Mouse (Mus musculus): Measurements from ENCODE around the gene Setd2. TPM values are rescaled to one million over a fixed set of nuclear protein-coding genes. Genes with fewer than 3 reads are reported as not detected.

The Setd2 gene
- polyA plus RNA-seq, 1 experiment from 2014 or later, result 33.7 TPM

GRCm38 (mm10) chr9:110641006-110641405 lies 108.6 kb downstream of the Setd2 start:
- H3K27me3 ChIP-seq, result no peaks in the 10 kb centered on the region
- WGBS, result 78% methylated on average over 5 of the region's 5 CpGs
- no peak overlapping the region for H3K9ac ChIP-seq
- H3K27ac ChIP-seq (replicated peaks), result no peak overlapping the region
- no peak overlapping the region for H3K4me2 ChIP-seq (replicated peaks)
- 0 out of 2 replicates have a peak, but pooled peaks cover 3% of the 10 kb centered on the region for H3K36me3 ChIP-seq
- no peaks in the 10 kb centered on the region for H3K9me3 ChIP-seq (replicated peaks)
- no peak for ATAC-seq (ENCODE audit: insufficient number of reproducible peaks, low FRiP score, low TSS enrichment, low read depth)
- no peaks in the 10 kb centered on the region for H3K4me1 ChIP-seq
- no peak overlapping the region for H3K4me3 ChIP-seq (replicated peaks)

GRCm38 (mm10) chr9:110642812-110643524 lies 110.6 kb downstream of the Setd2 start:
- H3K27ac ChIP-seq (replicated peaks), result no peak overlapping the region
- H3K4me3 ChIP-seq (replicated peaks), result no peak overlapping the region
- H3K9me3 ChIP-seq (replicated peaks), result no peaks in the 10 kb centered on the region
- no peaks in the 10 kb centered on the region for H3K4me1 ChIP-seq
- H3K27me3 ChIP-seq, result no peaks in the 10 kb centered on the region
- WGBS, result 47% methylated on average over 5 of the region's 5 CpGs
- H3K9ac ChIP-seq, result no peak overlapping the region
- no peak overlapping the region for H3K4me2 ChIP-seq (replicated peaks)
- no peak for ATAC-seq (ENCODE audit: insufficient number of reproducible peaks, low FRiP score, low TSS enrichment, low read depth)
- 0 out of 2 replicates have a peak, but pooled peaks cover 3% of the 10 kb centered on the region for H3K36me3 ChIP-seq

GRCm38 (mm10) chr9:110643787-110644186 lies 111.4 kb downstream of the Setd2 start:
- H3K27ac ChIP-seq (replicated peaks), result no peak overlapping the region
- H3K4me3 ChIP-seq (replicated peaks), result no peak overlapping the region
- no peak for ATAC-seq (ENCODE audit: insufficient number of reproducible peaks, low FRiP score, low TSS enrichment, low read depth)
- H3K4me1 ChIP-seq, result no peaks in the 10 kb centered on the region
- no peaks in the 10 kb centered on the region for H3K9me3 ChIP-seq (replicated peaks)
- no peaks in the 10 kb centered on the region for H3K36me3 ChIP-seq
- H3K27me3 ChIP-seq, result no peaks in the 10 kb centered on the region
- no peak overlapping the region for H3K4me2 ChIP-seq (replicated peaks)
- WGBS, result 55% methylated on average over 9 of the region's 9 CpGs
- no peak overlapping the region for H3K9ac ChIP-seq

- Histone ChIP-seq H3K4me3 (replicated peaks) (no peak overlapping the region), H3K9ac (no peak overlapping the region), H3K9me3 (replicated peaks) (no peaks in the 10 kb centered on the region), H3K4me2 (replicated peaks) (no peak overlapping the region), H3K36me3 (no peaks in the 10 kb centered on the region), H3K27ac (replicated peaks) (no peak overlapping the region), H3K4me1 (no peaks in the 10 kb centered on the region), H3K27me3 (no peaks in the 10 kb centered on the region)
- WGBS, result 77% methylated on average over 10 of the region's 10 CpGs
- no peak for ATAC-seq (ENCODE audit: insufficient number of reproducible peaks, low FRiP score, low TSS enrichment, low read depth)
These were observed 111.9 kb downstream of the Setd2 start for GRCm38 (mm10) chr9:110644295-110644694.

GRCm38 (mm10) chr9:110645219-110645618 lies 112.8 kb downstream of the Setd2 start:
- WGBS, result 73% methylated on average over 9 of the region's 9 CpGs
- H3K27me3 ChIP-seq, result no peaks in the 10 kb centered on the region
- no peak for ATAC-seq (ENCODE audit: insufficient number of reproducible peaks, low FRiP score, low TSS enrichment, low read depth)
- H3K4me1 ChIP-seq, result no peaks in the 10 kb centered on the region
- H3K4me3 ChIP-seq (replicated peaks), result no peak overlapping the region
- H3K9me3 ChIP-seq (replicated peaks), result no peaks in the 10 kb centered on the region
- no peak overlapping the region for H3K9ac ChIP-seq
- no peaks in the 10 kb centered on the region for H3K36me3 ChIP-seq
- H3K4me2 ChIP-seq (replicated peaks), result no peak overlapping the region
- H3K27ac ChIP-seq (replicated peaks), result no peak overlapping the region

- Histone ChIP-seq H3K27ac (replicated peaks) (no peak overlapping the region), H3K4me1 (peaks cover 30% of the 10 kb centered on the region), H3K9ac (no peak overlapping the region), H3K4me3 (replicated peaks) (no peak overlapping the region), H3K27me3 (peaks cover 37% of the 10 kb centered on the region), H3K36me3 (no peaks in the 10 kb centered on the region), H3K4me2 (replicated peaks) (no peak overlapping the region), H3K9me3 (replicated peaks) (no peaks in the 10 kb centered on the region)
- ATAC-seq (ENCODE audit: insufficient number of reproducible peaks, low FRiP score, low TSS enrichment, low read depth), result no peak
These were observed 117.4 kb downstream of the Setd2 start for GRCm38 (mm10) chr9:110649775-110650174.

- Histone ChIP-seq H3K9ac (no peak overlapping the region), H3K4me3 (replicated peaks) (peak overlapping the region; percentile 65), H3K27ac (replicated peaks) (peak overlapping the region; percentile 73), H3K27me3 (peaks cover 41% of the 10 kb centered on the region), H3K9me3 (replicated peaks) (no peaks in the 10 kb centered on the region), H3K4me2 (replicated peaks) (peak overlapping the region; percentile 98), H3K36me3 (no peaks in the 10 kb centered on the region), H3K4me1 (peaks cover 40% of the 10 kb centered on the region)
- 18% methylated on average over 13 of the region's 13 CpGs for WGBS
- no peak for ATAC-seq (ENCODE audit: insufficient number of reproducible peaks, low FRiP score, low TSS enrichment, low read depth)
These were observed 119.7 kb downstream of the Setd2 start for GRCm38 (mm10) chr9:110651931-110652722.

- Histone ChIP-seq H3K9ac (peak overlapping the region; percentile 24), H3K4me3 (replicated peaks) (peak overlapping the region; percentile 65), H3K4me2 (replicated peaks) (peak overlapping the region; percentile 98), H3K27ac (replicated peaks) (peak overlapping the region; percentile 73), H3K9me3 (replicated peaks) (no peaks in the 10 kb centered on the region), H3K4me1 (peaks cover 40% of the 10 kb centered on the region), H3K36me3 (no peaks in the 10 kb centered on the region), H3K27me3 (peaks cover 41% of the 10 kb centered on the region)
- ATAC-seq (ENCODE audit: insufficient number of reproducible peaks, low FRiP score, low TSS enrichment, low read depth), result no peak
- WGBS, result 18% methylated on average over 14 of the region's 14 CpGs
These were observed 120.7 kb downstream of the Setd2 start for GRCm38 (mm10) chr9:110652963-110653654.

- Histone ChIP-seq H3K4me1 (peaks cover 40% of the 10 kb centered on the region), H3K36me3 (no peaks in the 10 kb centered on the region), H3K9me3 (replicated peaks) (no peaks in the 10 kb centered on the region), H3K9ac (peak within 1 kb of the TSS; percentile 24), H3K27me3 (peaks cover 41% of the 10 kb centered on the region), H3K27ac (replicated peaks) (peak within 1 kb of the TSS; percentile 73), H3K4me3 (replicated peaks) (peak within 1 kb of the TSS; percentile 65), H3K4me2 (replicated peaks) (peak within 1 kb of the TSS; percentile 98)
- WGBS, result under 1% methylated on average over 55 of the region's 75 CpGs
- ATAC-seq (ENCODE audit: insufficient number of reproducible peaks, low FRiP score, low TSS enrichment, low read depth), result peak; percentile 82
These were observed 121.5 kb downstream of the Setd2 start, which contains the start of gene Nbeal2 for GRCm38 (mm10) chr9:110653655-110654461. Nbeal2 (minus strand) TSS chr9:110654161.

GRCm38 (mm10) chr9:110654726-110655650 lies 122.6 kb downstream of the Setd2 start:
- peak overlapping the region; percentile 59 for H3K27ac ChIP-seq (replicated peaks)
- 77% methylated on average over 19 of the region's 19 CpGs for WGBS

More at GRCm38 (mm10) chr9:110654726-110655650, 122.6 kb downstream of the Setd2 start:
- ATAC-seq (ENCODE audit: insufficient number of reproducible peaks, low FRiP score, low TSS enrichment, low read depth), result no peak
- H3K9ac ChIP-seq, result no peak overlapping the region
- peaks cover 41% of the 10 kb centered on the region for H3K27me3 ChIP-seq
- H3K36me3 ChIP-seq, result no peaks in the 10 kb centered on the region
- H3K9me3 ChIP-seq (replicated peaks), result no peaks in the 10 kb centered on the region
- H3K4me2 ChIP-seq (replicated peaks), result peak overlapping the region; percentile 98
- H3K4me1 ChIP-seq, result peaks cover 40% of the 10 kb centered on the region
- no peak overlapping the region for H3K4me3 ChIP-seq (replicated peaks)
